Mouse (Mus musculus): ENCODE data around the gene Inpp5b.

The Inpp5b gene

DNA sequence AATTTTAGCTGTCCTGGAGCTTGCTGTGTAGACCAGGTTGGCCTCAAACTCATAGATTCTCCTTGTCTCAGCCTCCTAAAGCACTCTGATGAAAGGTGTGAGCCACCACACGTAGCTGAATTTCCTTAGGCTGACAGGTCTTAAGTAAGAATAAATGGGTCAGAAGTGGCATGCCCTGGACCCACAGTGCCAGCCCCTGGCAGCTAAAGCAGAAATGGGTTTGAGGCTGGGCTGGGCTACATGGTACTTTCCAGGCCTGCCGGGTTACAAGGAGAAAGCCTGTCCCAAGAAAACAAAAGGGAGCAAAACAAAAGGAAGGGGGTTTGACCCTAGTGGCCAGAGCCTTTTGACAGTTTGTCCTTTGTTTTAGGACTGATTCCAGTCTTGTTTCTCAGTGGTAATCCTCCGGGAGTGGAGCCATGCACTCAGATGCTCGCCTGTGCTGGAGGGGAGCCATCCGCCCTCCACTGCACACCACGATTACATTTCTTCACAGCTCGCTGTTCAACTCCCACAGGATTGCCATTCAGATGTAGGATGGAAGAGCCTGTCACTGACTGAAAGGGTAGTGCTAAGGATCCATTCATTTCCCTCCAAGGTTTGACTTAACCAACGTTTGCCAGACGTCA is 69.8 kb downstream of the Inpp5b start:
- peak in 1 of 2 experiments; percentile 30 for DNase-seq (ENCODE audit: low spot score in 2 of 2)

GRCm38 (mm10) chr4:124815901-124816300 is 74.3 kb downstream of the Inpp5b start:
- DNase-seq (ENCODE audit: low spot score in 2 of 2), result no peak

GRCm38 (mm10) chr4:124817803-124818202 is 76.2 kb downstream of the Inpp5b start:
- DNase-seq (ENCODE audit: low spot score in 2 of 2), result no peak

- DNase-seq (ENCODE audit: low spot score in 2 of 2), result no peak
Measured at GRCm38 (mm10) chr4:124818832-124819231, 77.2 kb downstream of the Inpp5b start.

DNA sequence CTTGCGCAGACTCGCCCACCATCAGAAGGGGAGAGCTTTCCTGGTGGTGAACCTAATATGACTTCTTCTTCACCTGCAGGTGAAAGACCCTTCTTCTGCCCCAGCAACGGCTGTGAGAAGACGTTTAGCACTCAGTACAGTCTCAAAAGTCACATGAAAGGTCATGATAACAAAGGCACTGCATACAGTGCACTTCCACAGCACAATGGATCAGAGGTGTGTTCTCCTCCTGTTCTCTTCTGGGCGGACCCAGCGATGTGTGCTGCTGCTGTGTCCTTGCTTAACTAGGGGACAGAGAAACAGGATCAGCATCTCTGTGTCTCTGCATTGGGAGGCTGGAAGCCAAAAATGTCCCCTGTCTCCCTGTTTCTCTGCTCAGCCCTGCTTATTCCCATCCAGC is 83.3 kb downstream of the Inpp5b start:
- no peak for DNase-seq (ENCODE audit: low spot score in 2 of 2)

DNA sequence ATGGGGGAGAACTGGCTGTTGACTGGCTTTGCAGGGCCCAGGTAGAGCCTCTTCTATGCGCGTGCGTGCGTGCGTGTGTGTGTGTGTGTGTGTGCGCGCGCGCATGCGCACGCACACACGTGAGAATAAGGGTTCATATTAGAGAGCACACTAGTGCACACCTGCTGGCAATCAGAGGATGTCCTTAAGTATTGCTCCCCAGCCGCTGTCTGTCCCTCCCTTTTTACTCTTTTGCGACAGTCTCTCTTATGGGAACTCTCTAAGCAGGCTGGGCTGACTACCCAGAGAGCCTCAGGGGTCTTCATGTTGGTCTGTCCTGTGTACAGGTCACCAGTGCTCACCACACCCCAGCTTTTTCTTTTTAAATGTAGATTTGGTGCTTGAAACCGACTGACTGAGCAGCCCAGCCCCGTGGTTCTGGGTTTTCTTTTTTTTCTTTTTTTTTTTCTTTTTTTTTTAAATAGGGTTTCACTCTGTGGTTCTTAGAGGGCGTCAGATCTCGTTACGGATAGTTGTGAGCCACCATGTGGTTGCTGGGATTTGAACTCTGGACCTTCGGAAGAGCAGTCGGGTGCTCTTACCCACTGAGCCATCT is 83.8 kb downstream of the Inpp5b start:
- DNase-seq (ENCODE audit: low spot score in 2 of 2), result no peak

DNA sequence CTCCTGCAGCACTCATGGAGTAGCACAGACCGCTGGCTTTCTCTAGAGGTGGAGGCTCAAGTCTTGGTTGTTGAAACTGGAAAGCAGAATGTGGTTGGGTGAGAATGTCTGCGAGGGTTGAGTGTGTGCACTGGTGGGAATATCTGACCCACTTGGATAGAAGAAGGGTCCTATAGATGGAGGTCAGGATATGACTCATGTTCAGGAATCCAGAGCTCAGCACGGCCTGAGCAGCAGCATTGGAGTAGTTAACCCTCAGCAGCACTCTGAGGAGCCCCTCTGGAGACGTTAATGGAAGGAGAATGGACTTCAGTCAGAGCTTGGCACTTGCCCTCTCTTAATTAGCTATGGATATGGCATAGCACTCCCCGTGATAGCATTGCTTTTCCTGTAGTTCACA is 88.0 kb downstream of the Inpp5b start:
- DNase-seq (ENCODE audit: low spot score in 2 of 2), result no peak

- DNase-seq (ENCODE audit: low spot score in 2 of 2), result no peak
Measured at GRCm38 (mm10) chr4:124832796-124833195, 91.1 kb downstream of the Inpp5b start.

DNA sequence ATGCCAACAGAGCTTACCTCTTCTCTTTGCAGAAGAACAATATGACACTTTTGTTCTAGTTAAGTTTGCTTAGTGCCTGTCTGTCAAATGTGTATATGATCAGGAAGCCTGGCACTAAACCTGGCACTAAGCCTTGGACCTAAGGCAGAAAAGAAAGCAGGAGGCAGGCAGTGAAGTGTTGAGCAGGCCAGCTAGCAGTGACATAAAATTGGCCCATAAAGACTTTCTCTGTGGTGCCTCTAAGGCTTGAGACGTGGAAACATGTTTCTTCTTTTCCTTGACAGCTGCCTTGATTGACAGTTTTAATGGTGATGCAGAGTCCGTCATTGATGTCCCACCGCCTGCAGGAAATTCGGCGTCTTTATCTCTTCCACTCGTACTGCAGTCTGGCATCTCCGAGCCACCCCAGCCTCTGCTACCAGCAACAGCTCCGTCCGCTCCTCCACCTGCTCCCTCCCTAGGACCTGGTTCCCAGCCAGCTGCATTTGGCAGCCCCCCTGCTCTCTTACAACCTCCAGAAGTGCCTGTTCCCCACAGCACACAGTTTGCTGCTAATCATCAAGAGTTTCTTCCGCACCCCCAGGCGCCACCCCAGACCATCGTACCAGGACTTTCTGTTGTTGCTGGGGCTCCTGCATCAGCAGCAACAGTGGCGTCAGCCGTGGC is 96.5 kb downstream of the Inpp5b start:
- DNase-seq (ENCODE audit: low spot score in 2 of 2), result no peak

DNA sequence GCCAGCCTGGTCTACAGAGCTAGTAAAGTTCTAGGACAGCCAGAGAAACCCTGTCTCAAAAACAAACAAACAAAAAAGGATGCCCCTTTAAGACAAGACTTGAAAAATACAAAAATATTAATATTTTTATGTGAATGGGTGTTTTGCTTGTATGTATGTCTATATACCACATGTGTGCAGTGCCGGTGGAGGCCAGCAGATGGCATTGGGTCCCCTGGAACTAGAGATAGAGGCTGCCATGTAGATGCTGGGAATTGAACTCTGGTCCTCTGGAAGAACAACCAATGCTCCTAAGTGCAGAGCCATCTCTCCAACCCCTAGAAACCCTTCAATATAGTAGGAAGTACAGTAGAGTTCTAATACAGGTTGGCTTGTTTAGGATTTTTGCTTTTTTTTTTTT is 99.3 kb downstream of the Inpp5b start:
- DNase-seq (ENCODE audit: low spot score in 2 of 2), result no peak

DNA sequence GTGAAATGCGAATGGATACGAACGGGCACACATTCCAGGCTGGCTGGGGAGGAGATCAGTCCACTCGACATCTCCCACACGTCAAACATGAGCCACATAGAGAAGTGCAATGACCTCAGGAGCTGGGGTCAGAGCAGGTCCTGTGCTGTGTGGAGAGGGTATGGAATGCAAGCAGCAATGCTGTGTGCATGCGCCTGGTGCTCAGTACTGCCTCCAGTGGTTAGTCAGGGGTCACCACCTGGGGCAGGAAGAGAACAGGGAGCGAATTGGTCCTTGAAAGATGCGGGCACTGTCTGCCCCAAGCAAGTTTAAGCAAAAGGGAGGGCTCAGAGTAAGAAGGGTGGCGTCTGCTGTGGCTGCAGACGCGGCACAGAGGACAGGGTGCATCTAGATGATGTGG is 101.8 kb downstream of the Inpp5b start:
- no peak for DNase-seq (ENCODE audit: low spot score in 2 of 2)

GRCm38 (mm10) chr4:124847573-124847972 is 105.9 kb downstream of the Inpp5b start:
- DNase-seq (ENCODE audit: low spot score in 2 of 2), result peak; percentile 81 to 87

- peak; percentile 47 to 55 for DNase-seq (ENCODE audit: low spot score in 2 of 2)
Measured at GRCm38 (mm10) chr4:124849631-124850260, 108.1 kb downstream of the Inpp5b start.

- peak; percentile 86 to 87 for DNase-seq (ENCODE audit: low spot score in 2 of 2)
Measured at GRCm38 (mm10) chr4:124850261-124850913, 108.7 kb downstream of the Inpp5b start, which contains the start of gene Yrdc. TSS of gene Yrdc (plus strand) at chr4:124850679.
